In the genomic region with DNA sequence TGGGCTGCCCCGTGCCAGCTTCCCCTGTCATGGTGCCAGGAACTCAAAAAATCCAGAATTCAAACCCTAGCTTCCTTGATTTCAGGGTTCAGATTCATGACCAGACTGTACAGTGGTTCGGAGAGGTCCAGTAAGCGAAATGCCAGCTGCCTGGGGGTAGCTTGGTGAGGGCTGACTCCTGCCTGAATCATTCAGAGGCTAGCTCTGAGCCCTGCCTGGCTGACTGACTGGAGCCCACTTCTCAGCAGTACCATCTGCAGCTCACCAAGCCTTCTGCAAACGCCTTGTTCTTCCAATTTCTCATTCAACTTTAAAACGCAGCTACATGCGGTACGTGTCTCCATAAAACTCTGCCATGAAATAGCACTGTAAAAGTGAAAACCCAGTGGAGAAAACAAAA, we compare ENCODE assay signal across 27 mouse cellular contexts.
DNase-seq lines count a peak whose midpoint lies in the region; ATAC-seq and TF ChIP-seq lines count a peak whose summit lies in the region.
"Had no signal": no experiment of that assay in that cellular context is flagged by ENCODE, and none has a peak within 500 bp of the region (broad histone marks: within the 10 kb centered on the region; RNA-seq: fewer than 3 reads in every experiment).

No protein-coding gene starts in this region.

- H3ac ChIP-seq in C2C12 (ENCODE audit: control insufficient read depth, insufficient read length, low read depth) = no peak overlapping the region

- H3K27me3 ChIP-seq in C2C12 (ENCODE audit: control insufficient read depth, insufficient read depth, insufficient read length) = no peaks in the 10 kb centered on the region
- H3K27me3 ChIP-seq: hindbrain, embryonic 13.5 days; liver, embryonic 12.5 days; megakaryocyte, embryonic 14.5 days; midbrain, embryonic 12.5 days; neural tube, embryonic 13.5 days had no signal

- DNase-seq in cerebellum, postnatal 10 days = peak; percentile 38 to 60
- DNase-seq in layer of hippocampus, adult 18-20 months (ENCODE audit: low spot score in 2 of 2) = peak; percentile 61 to 62
- DNase-seq in layer of hippocampus, postnatal 25 days (ENCODE audit: extremely low spot score in 1 of 2, low spot score in 1 of 2) = no peak
- DNase-seq in cerebellum, postnatal 36 days = peak; percentile 29 to 45
- no peak for DNase-seq in heart, postnatal 25 days (ENCODE audit: low spot score)
- DNase-seq: adrenal gland, postnatal 25 days; gastrocnemius, postnatal 25 days; heart, adult 11 months; heart, postnatal 4 days; kidney, adult 8-10 months; left cerebral cortex, postnatal 4 days; liver, postnatal 0 days; lung, postnatal 36 days; right cerebral cortex, postnatal 14 days; spleen, adult 18-20 months; thymus, postnatal 14 days had no signal

- peak overlapping the region; percentile 11 for H3K4me3 ChIP-seq in C2C12 (ENCODE audit: insufficient read depth, poor library complexity, severe bottlenecking)
- H3K4me3 ChIP-seq: forebrain, embryonic 13.5 days; heart, embryonic 10.5 days; hindbrain, embryonic 13.5 days; left cerebral cortex, adult 2 months; liver, embryonic 12.5 days; megakaryocyte, embryonic 14.5 days; midbrain, embryonic 12.5 days; neural tube, embryonic 13.5 days had no signal

- H3K79me2 ChIP-seq in C2C12 (ENCODE audit: control insufficient read depth, insufficient read depth) = no peaks in the 10 kb centered on the region

- TF ChIP-seq CTCF in C2C12 (IDR thresholded peaks at IDR 0.05; ENCODE audit: control insufficient read depth, insufficient read depth, insufficient read length) = no peak

- intact Hi-C loops in heart, postnatal 25 days (cut with DNase I) = no loop called here

- no peaks in the 10 kb centered on the region for H3K79me3 ChIP-seq in C2C12 (ENCODE audit: low read depth)

- ATAC-seq in cerebellum, adult (ENCODE audit: insufficient number of reproducible peaks, low FRiP score, low TSS enrichment) = no peak
- ATAC-seq: forebrain, embryonic 13.5 days; intestine, embryonic 16.5 days; liver, embryonic 12.5 days; liver, postnatal 0 days had no signal

- no peaks in the 10 kb centered on the region for H3K36me3 ChIP-seq in C2C12 (ENCODE audit: control insufficient read depth, insufficient read depth)
- H3K36me3 ChIP-seq: heart, embryonic 10.5 days; hindbrain, embryonic 13.5 days; liver, embryonic 12.5 days; midbrain, embryonic 12.5 days; neural tube, embryonic 13.5 days had no signal

TF ChIP-seq in C2C12, 6 proteins besides CTCF, POLR2A, EP300 and RAD21:
- TF ChIP-seq CEBPB (IDR thresholded peaks at IDR 0.05; ENCODE audit: low read depth) = no peak
- no peak for TF ChIP-seq MYOD1 (IDR thresholded peaks at IDR 0.05; ENCODE audit: control insufficient read depth, insufficient read length, low read depth)
- no peak for TF ChIP-seq USF1 (IDR thresholded peaks at IDR 0.05; ENCODE audit: low read depth)
- no peak for TF ChIP-seq MAX (IDR thresholded peaks at IDR 0.05)
- no peak for TF ChIP-seq MYOG (IDR thresholded peaks at IDR 0.05; ENCODE audit: control insufficient read depth, extremely low read depth, insufficient read length)
- no peak for TF ChIP-seq FOSL1 (IDR thresholded peaks at IDR 0.05; ENCODE audit: insufficient read depth, low read length, poor library complexity, severe bottlenecking)
TF ChIP-seq in C2C12: peak in this region for 0.

Comparison
In these comparisons a context has a peak if more than half of its experiments do, and no peak if none do; other contexts are left out.
1. DNase-seq: peak in cerebellum, postnatal 10 days (2 of 2), layer of hippocampus, adult 18-20 months (2 of 2) and cerebellum, postnatal 36 days (2 of 2); none in layer of hippocampus, postnatal 25 days (0 of 2) and heart, postnatal 25 days (single experiment).